Mouse (Mus musculus) v-Abl transformed pro-B cells (cell line): ENCODE measurements around the gene Cxcl2.

Experiments
- in situ Hi-C, 2 experiments: fragments of 400-800 bp; cut with MboI; formaldehyde crosslinking; loops; one replicate each; pipeline ENCODE4 v1.15.1; 2025; ENCODE audit not compliant: unreplicated experiment in 2 of 2

The Cxcl2 gene

DNA sequence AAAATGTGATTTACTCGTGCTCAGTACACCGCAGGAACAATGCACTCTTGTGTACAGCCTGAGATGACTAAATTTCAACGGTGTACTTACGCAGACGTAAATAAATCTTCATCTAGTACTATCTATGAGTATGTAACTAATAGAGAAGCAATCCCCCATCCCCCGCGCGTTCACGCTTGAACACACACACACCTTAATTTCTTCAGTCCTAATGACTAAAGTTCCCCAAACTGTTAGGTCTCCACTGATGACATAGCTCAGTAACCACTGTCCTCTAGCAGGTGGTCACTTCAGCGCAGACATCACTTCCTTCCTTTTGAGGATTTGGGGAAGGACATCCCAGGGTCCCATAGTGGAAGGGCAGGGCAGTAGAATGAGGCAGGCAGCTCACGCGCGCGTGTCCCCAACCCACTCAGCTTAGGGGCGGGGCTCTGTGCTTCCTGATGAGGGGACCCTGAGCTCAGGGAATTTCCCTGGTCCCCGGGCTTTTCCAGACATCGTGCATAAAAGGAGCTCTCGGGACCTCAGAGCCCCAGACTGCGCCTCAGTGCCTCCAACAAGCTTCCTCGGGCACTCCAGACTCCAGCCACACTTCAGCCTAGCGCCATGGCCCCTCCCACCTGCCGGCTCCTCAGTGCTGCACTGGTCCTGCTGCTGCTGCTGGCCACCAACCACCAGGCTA is at the start of gene Cxcl2:
Cxcl2 (plus strand) TSS at position 533 of the 682 bp plus-strand sequence.
- in situ Hi-C loops: loop anchor here (10.0 to 25.0 kb wide), 2 partner anchors 691 to 699 kb away; partner anchors contain the start of gene Cox18 (in 1 of the 2)

- in situ Hi-C loops: no loop called here
Observed at GRCm38 (mm10) chr5:90855308-90856230, 48.1 kb upstream of the Cxcl2 start.

DNA sequence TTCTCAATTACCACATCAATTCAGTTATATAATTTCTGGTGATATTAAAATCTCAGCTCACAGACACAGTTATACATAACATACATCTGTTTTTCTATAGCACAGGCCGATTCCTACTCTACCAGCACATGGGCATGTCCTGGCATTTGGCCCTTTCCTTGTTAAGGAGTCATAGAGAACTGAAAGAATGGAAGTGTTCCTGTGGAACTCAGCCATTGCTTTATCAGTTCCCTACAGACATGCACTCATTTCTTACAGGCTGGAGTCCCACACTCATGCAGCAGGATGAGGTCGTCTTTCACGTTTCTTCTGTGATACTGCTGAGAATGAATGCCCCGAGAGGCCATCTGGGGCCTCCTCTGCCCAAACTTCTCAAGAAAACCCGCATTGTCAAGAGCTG is 46.2 kb upstream of the Cxcl2 start:
- in situ Hi-C loops: no loop called here

DNA sequence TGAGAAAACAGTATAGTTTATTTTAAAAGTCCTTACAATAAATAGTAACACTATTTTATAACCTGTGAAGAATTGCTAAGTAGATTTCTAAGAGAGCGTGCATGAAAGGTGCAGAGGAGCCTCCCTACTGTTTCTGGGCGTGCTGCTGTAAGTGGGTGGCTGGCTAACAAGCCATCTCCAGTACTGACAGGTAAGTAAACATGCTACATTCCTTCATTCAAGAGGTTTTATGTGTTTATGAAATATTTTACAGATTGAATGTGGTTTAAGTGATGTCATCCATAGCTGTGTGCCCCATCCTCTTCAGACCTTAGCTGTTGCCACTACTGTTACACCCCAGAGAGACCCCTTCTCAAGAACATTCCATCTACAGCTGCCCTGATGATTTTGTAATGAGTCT is 45.2 kb upstream of the Cxcl2 start:
- in situ Hi-C loops: no loop called here

DNA sequence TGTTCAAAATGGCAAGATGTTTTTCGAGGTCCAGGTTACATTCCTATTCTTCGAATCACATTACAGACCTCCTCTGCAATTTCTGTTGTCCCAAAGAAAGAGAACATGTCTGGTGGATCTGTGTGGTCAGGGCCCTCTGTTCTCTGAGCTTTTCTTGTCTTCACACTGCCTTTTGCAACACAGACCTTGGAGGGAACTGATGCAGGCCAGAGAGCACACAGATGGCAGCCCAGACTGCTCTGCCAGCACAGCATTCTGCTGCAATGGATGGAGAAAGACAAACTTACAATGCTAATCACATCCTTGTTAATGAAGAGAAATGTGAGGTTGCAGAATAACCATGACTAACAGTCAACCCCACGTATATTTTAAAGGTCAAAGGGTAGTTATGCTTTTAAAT is 44.6 kb upstream of the Cxcl2 start:
- in situ Hi-C loops: no loop called here

DNA sequence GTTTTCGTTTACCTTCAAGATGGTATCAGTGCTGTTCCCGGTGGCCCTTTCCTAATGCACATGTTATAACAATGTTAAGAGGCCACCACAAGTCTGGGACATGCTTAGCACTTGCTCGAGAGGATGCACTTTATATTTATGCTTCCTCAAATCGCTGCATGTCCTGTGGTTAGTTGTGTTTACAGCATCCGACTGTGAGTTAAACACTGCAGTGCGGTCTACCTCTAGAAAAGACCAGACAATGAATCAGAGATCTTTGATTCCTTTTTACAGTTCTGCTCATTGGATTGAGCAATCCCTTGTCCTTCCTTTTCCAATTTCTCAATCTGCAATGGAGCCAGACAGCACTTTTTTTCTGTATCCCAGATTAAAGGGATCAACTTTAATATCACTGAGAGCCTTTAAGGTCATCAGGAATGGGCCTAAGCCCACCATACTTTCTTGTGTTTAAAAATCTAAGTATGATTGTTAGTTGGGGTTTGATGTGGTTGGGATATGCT is 41.7 kb upstream of the Cxcl2 start:
- in situ Hi-C loops: no loop called here

- in situ Hi-C loops: no loop called here
Observed at GRCm38 (mm10) chr5:90866770-90867169, 36.9 kb upstream of the Cxcl2 start.

DNA sequence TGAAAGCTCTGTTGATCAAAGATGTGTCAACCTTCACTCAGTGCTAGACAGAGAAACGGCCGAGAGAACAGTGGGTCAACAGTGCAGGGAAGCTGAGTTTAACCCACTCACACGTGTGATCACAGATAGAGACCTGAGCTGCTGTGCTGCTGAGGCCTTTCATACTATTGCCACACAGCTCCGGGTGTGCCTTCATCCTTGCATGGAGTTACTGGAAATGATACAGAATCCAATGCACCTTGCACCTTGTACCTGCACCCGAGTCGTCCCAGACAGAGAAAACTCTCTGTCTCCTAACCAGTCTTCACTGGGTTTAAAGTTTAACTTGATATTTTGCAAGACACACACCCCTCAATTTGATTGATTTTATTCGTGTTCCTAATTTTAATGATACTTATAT is 31.3 kb upstream of the Cxcl2 start:
- in situ Hi-C loops: no loop called here

DNA sequence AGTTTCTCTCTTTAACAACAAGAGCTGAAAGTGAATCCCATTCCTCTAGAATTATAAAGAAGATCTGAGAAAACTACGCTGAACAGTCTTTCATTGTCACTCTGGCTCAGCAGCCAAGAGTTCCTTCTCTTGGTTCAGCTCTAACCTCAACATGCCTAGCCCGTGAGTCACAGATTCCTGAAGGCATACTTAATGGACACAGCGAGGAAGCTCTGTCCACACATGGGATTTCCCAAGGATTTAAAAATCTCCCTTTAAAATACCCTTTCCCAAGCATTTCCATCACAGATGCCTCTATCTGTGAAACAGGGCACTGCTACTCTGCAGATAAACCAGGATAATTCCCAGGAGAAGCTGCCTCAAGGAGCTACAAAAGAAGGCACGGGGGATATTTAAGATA is 27.6 kb upstream of the Cxcl2 start:
- in situ Hi-C loops: no loop called here

- in situ Hi-C loops: no loop called here
Observed at GRCm38 (mm10) chr5:90876471-90877172, 27.0 kb upstream of the Cxcl2 start.

- in situ Hi-C loops: no loop called here
Observed at GRCm38 (mm10) chr5:90877173-90877512, 26.5 kb upstream of the Cxcl2 start.

DNA sequence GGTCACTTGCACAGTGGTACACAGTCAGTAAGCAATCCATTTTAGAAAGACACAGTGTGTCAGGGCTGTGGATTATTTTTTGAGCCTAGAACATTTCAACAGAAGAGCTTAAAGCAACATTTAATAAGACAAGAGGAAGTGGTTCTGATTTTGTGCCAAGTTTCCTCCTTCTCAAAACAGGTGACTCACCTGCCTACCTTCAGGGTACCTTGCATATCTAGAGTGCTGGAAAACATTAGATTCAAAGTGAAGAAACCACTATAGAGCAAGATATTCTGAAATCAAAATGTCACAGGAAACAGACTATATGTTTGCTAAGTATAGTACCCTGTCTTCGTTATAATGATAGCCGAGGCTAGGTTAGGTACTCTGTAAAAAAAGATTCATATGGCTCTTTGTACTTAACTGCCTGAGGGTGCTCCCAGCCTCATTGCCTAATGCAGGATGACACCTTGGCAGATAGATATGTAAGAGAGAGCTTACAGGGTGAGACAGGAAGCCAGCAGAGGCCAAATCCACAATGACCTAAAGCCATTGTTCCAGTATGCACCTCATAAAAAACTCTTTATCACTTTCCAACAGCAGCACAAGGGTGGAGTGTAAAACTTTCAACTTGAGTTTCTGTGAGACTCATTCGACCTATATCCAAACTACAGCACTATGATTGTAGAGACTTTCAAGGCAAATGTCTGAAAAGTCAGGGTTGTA is 24.2 kb upstream of the Cxcl2 start:
- in situ Hi-C loops: no loop called here

GRCm38 (mm10) chr5:90880335-90880850 is 23.3 kb upstream of the Cxcl2 start:
- in situ Hi-C loops: no loop called here

- in situ Hi-C loops: no loop called here
Observed at GRCm38 (mm10) chr5:90881021-90881420, 22.6 kb upstream of the Cxcl2 start.

GRCm38 (mm10) chr5:90881682-90882081 is 22.0 kb upstream of the Cxcl2 start:
- in situ Hi-C loops: no loop called here

GRCm38 (mm10) chr5:90882146-90882545 is 21.5 kb upstream of the Cxcl2 start:
- in situ Hi-C loops: no loop called here

DNA sequence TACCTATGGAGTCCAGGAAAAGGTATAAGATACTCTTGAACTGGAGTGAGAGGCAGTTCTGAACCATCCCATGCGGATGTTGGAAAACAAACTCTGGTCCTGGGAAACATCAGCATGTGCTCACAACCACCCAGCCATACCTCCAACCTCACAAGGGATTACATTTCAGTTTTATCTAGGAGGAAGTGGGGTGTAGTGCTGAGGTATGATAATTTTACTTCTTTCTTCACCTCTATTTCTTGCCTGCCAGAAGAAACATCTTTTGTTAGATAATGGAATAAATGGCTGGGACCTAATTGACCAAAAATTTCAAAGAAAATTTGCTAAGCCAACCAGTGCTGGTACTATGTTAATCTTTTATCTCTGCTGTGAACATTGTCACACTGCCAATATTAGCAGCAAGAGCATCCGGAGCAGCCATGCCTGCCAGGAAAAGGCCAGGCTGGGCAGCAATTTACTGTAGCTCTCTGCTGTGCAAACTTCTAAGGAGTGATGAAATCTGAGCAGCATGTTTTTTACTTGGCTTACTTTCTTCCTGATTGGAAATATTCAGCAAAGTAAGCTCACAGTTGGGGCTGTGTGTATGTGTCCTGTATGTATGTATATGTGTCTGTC is 18.9 kb upstream of the Cxcl2 start:
- in situ Hi-C loops: no loop called here

DNA sequence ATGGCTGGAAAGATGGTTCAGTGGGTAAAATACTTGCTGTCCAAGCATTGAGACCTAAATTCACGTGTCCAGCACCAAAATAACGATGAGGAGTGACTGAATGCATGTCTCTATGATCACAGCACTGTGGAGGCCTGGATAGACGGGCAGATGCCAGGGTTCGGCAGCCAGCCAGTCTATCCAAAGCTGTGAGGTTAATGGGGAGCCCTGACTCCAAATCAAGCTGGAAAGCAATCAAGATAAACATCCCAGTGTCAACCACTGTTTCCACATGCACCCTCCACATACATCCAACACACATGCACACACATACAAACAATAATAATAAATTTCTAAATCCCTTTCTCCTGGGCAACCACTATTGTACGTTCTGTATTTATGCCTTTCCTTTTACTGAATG is 15.0 kb upstream of the Cxcl2 start:
- in situ Hi-C loops: no loop called here

GRCm38 (mm10) chr5:90890519-90891463 is 12.9 kb upstream of the Cxcl2 start, which contains the start of gene Cxcl1:
Gene Cxcl1, plus strand, starts transcription at chr5:90891241.
- in situ Hi-C loops: no loop called here
